Mouse (Mus musculus): ENCODE measurements around the gene Tm4sf20.

DNA sequence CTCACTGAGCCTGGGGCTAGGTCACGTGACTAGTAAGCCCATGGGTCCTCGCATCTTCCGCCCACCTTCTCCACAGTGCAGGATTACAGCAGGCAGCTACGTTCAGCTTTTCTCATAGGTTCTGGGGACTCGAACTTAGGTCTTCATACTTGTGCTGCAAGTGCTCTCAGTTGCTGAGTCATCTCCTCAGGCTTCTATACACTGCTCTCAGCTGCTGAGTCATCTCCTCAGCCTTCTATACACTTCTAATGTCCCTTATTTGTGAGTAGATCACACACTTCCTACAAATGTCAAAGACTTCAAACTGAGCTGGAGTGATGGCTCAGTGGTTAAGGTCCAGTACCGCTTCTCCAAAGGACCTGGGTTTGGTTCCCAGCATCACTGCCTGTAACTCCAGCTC, 24.0 kb upstream of the Tm4sf20 start:
- no peak for TF ChIP-seq CTCF (conservative IDR thresholded peaks at IDR 0.05; ENCODE audit: insufficient read depth, insufficient read length, low read depth, low read length)
- TF ChIP-seq POLR2A (IDR thresholded peaks at IDR 0.05; ENCODE audit: low read depth, low read length) = no peak
